Mouse (Mus musculus) megakaryocyte-erythroid progenitor cell, adult 5 weeks (primary cell): Measurements from ENCODE around the gene Mrln. TPM values are rescaled to one million over a fixed set of nuclear protein-coding genes. Genes with fewer than 3 reads are reported as not detected.

Experiments used
- polyA plus RNA-seq: library from polyadenylated mRNA; stranded (reverse); fragments of >175 nt; gene quantifications from 2 replicates; pipeline ENCODE4 v1.2.3, GENCODE M21; 2012

Gene Mrln
- polyA plus RNA-seq = not detected in 2 replicates

DNA sequence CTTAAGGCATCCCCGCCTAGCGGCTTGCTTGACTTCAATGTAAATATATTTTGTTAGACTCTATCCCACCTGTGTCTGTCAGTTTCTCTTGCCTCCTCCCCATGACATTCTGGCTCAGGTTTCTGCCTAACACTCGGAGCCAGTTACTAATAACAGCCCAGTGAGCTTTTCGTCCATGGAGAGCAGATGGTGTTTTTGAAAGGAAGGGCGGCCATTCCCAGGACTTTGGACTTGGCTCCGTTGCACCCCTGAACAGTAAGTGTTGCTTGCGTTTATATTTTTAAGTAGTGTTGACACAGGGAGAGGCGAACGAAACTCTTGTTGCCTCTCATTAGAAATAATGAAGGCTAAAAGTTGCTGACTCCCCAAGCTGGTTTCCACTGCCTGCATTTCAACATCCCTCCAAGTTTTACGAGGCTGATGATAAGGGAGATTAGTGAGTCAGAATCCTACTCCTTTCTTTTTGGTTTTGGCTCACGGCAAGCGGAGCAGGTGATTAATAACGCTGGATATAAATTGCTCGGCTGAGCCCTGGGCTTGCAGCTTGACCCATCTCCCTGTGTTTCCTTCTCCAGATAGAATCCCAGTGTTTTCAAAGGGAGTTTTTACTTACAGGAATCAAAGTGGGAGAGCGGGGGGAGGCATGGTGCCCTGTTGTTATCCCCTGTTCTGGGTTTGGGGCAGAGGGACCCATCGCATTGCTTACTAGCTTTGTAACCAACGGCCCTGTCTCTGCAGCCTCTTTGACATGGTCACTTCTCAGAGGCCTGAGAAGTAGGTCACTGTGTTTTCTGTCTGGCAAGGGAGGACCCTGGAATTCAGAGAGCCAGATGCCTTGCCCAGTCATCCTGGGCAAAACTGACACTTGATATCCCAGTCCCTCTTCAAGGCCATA, at the start of gene Mrln:
Mrln (plus strand) TSS at position 160 of the 895 bp plus-strand sequence.

DNA sequence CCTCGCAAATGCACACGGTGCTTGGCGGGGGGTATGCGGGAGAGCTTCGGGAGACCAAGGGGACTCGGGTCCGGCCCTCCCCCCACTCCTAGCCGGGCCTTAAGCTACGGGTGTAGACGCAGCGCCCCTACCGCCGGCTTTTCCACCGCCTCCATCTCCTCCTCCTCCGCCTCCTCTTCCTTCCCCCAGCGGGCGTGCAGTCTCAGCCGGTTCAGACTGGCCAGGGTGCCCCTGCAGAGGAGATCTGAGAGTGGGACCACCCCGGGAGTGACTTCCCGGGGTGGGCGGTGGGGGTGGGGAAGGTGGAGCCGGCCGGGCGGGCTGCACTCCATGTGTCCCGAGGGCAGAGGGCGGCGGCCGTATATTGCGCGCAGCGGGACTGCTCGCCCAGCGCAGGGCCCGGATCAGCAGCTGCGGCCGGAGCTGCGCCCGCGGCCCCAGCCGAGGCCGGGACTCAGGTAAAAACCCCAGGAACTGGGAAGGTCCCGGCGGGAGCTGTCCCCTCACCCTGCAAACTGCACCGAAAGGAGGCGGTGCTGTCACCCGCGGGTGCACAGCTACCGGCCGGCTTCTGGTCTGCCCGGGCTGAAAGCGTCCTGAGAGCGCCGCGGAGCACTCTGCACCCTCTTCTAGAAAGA, 40.6 kb downstream of the Mrln start, which contains the start of gene Slc16a9:
Slc16a9 (plus strand) TSS at position 180 of the 638 bp plus-strand sequence.

Other genes starting within 250 kb of the Mrln start
- 21.1 and 24.7 TPM in 2 replicates for gene Ccdc6, start 107.5 kb upstream of the Mrln start, polyA plus RNA-seq
- 0.02 and 0.04 TPM in 2 replicates for gene Slc16a9, start 40.4 kb downstream of the Mrln start, polyA plus RNA-seq
- gene Fam13c, start 235.8 kb downstream of the Mrln start, polyA plus RNA-seq = not detected in 2 replicates